Mouse (Mus musculus) liver, embryonic 14.5 days (tissue): ENCODE measurements around the gene Myct1.

Source experiments
- CTCF ChIP-seq: IDR thresholded peaks from 2 replicates; pipeline ENCODE4 v1.5.1; 2016; ENCODE audit warnings: antibody characterized with exemption, low read depth, control low read depth
- EP300 ChIP-seq: IDR thresholded peaks from 2 replicates; pipeline ENCODE4 v1.6.1; 2016; ENCODE audit warnings: antibody characterized with exemption, low read depth

- TF ChIP-seq CTCF (no peak), EP300 (no peak)
Measured at GRCm38 (mm10) chr10:5626268-5626667, 32.7 kb downstream of the Myct1 start.
